ENCODE assay signal across 15 mouse cellular contexts in genomic region chr7:132686515-132686914, GRCm38 (mm10).
DNase-seq lines count a peak whose midpoint lies in the region; ATAC-seq lines count a peak whose summit lies in the region.
"Had no signal": no experiment of that assay in that cellular context is flagged by ENCODE, and none has a peak within 500 bp of the region (broad histone marks: within the 10 kb centered on the region; RNA-seq: fewer than 3 reads in every experiment).

No protein-coding gene starts in this region.

- H3K27ac ChIP-seq in kidney, embryonic 15.5 days = no peak overlapping the region
- H3K27ac ChIP-seq: embryonic facial prominence, embryonic 15.5 days; forebrain, embryonic 15.5 days had no signal

- no peaks in the 10 kb centered on the region for H3K9me3 ChIP-seq in kidney, embryonic 15.5 days (replicated peaks)
- H3K9me3 ChIP-seq: embryonic facial prominence, embryonic 15.5 days; forebrain, embryonic 15.5 days; hindbrain, embryonic 10.5 days had no signal

- no peaks in the 10 kb centered on the region for H3K36me3 ChIP-seq in kidney, embryonic 15.5 days
- H3K36me3 ChIP-seq: embryonic facial prominence, embryonic 15.5 days; forebrain, embryonic 15.5 days; hindbrain, embryonic 10.5 days had no signal

- peaks cover 26% of the 10 kb centered on the region for H3K4me1 ChIP-seq in kidney, embryonic 15.5 days
- H3K4me1 ChIP-seq: forebrain, embryonic 15.5 days had no signal

- peak; percentile 60 for DNase-seq in CD4-positive, CD25-positive, alpha-beta regulatory T cell, adult 2 months (ENCODE audit: low read depth, low spot score)
- DNase-seq in MEL-GATA-1-ER (ENCODE audit: extremely low read depth, low read depth) (peak; percentile 89), liver (peak; percentile 15)
- peak; percentile 30 to 32 for DNase-seq in monocyte, adult 2 months (ENCODE audit: low read depth in 1 of 2, low spot score in 2 of 2)
- no peak for DNase-seq in embryo, embryonic 10.5 days (ENCODE audit: low spot score)
- no peak for DNase-seq in urinary bladder, postnatal 14 days (ENCODE audit: low spot score)
- DNase-seq: cerebellum, adult 9-11 months; kidney, adult 9 months; layer of hippocampus, postnatal 36 days; thymus, postnatal 14 days had no signal

- WGBS in kidney, embryonic 15.5 days = 86% methylated on average over 3 of the region's 3 CpGs

- H3K4me3 ChIP-seq in kidney, embryonic 15.5 days (replicated peaks) = no peak overlapping the region
- H3K4me3 ChIP-seq: embryonic facial prominence, embryonic 15.5 days; forebrain, embryonic 15.5 days; hindbrain, embryonic 10.5 days had no signal

- H3K27me3 ChIP-seq in kidney, embryonic 15.5 days = no peaks in the 10 kb centered on the region
- H3K27me3 ChIP-seq: embryonic facial prominence, embryonic 15.5 days; forebrain, embryonic 15.5 days had no signal

- no peak overlapping the region for H3K9ac ChIP-seq in kidney, embryonic 15.5 days
- H3K9ac ChIP-seq: embryonic facial prominence, embryonic 15.5 days; forebrain, embryonic 15.5 days had no signal

- no peak for ATAC-seq in kidney, embryonic 15.5 days (replicated peaks; ENCODE audit: low FRiP score)
- ATAC-seq: forebrain, embryonic 15.5 days; midbrain, embryonic 16.5 days had no signal

- H3K4me2 ChIP-seq in kidney, embryonic 15.5 days = no peak overlapping the region
- H3K4me2 ChIP-seq: embryonic facial prominence, embryonic 15.5 days; forebrain, embryonic 15.5 days had no signal

Comparison
In these comparisons a context has a peak if more than half of its experiments do, and no peak if none do; other contexts are left out.
1. DNase-seq: peak in CD4-positive, CD25-positive, alpha-beta regulatory T cell, adult 2 months (single experiment), MEL-GATA-1-ER (single experiment), liver (single experiment) and monocyte, adult 2 months (2 of 2); none in embryo, embryonic 10.5 days (single experiment) and urinary bladder, postnatal 14 days (single experiment).